Mouse (Mus musculus): ENCODE results near the gene Gm17334.

Gm17334 gene

GRCm38 (mm10) chr11:53747985-53748384 is 25.0 kb downstream of the Gm17334 start:
- no peak for ATAC-seq (ENCODE audit: low TSS enrichment)

GRCm38 (mm10) chr11:53745260-53745659 is 27.7 kb downstream of the Gm17334 start:
- no peak for ATAC-seq (ENCODE audit: low TSS enrichment)

- no peak for ATAC-seq (ENCODE audit: low TSS enrichment)
Measured at GRCm38 (mm10) chr11:53742353-53742752, 30.6 kb downstream of the Gm17334 start.

GRCm38 (mm10) chr11:53737573-53737946 is 35.4 kb downstream of the Gm17334 start:
- peak; percentile 74 for ATAC-seq (ENCODE audit: low TSS enrichment)

- peak; percentile 84 for ATAC-seq (ENCODE audit: low TSS enrichment)
Measured at GRCm38 (mm10) chr11:53736771-53737572, 36.0 kb downstream of the Gm17334 start.

GRCm38 (mm10) chr11:53735682-53736245 is 37.2 kb downstream of the Gm17334 start:
- peak; percentile 87 for ATAC-seq (ENCODE audit: low TSS enrichment)

GRCm38 (mm10) chr11:53734970-53735681 is 37.9 kb downstream of the Gm17334 start:
- no peak for ATAC-seq (ENCODE audit: low TSS enrichment)

- no peak for ATAC-seq (ENCODE audit: low TSS enrichment)
Measured at GRCm38 (mm10) chr11:53734431-53734830, 38.6 kb downstream of the Gm17334 start.

GRCm38 (mm10) chr11:53733824-53734223 is 39.2 kb downstream of the Gm17334 start:
- no peak for ATAC-seq (ENCODE audit: low TSS enrichment)

GRCm38 (mm10) chr11:53732244-53732643 is 40.7 kb downstream of the Gm17334 start:
- no peak for ATAC-seq (ENCODE audit: low TSS enrichment)

- no peak for ATAC-seq (ENCODE audit: low TSS enrichment)
Measured at GRCm38 (mm10) chr11:53731457-53731856, 41.5 kb downstream of the Gm17334 start.

Measured in frontal cortex, adult (tissue).